Mouse (Mus musculus) liver, adult 2 months (tissue): ENCODE measurements around the gene Tacc3.

Source experiments
- CTCF ChIP-seq: fragments of 200-500 bp; IDR thresholded peaks from 2 replicates; pipeline ENCODE4 v1.5.1; 2011; ENCODE audit warnings: low read depth, low read length, control low read depth
- POLR2A ChIP-seq: fragments of 200-500 bp; IDR thresholded peaks from 2 replicates; pipeline ENCODE4 v1.6.1; 2011; ENCODE audit warnings: low read length, control low read depth; ENCODE audit not compliant: insufficient read depth; ENCODE audit errors: extremely low read depth

- no peak for TF ChIP-seq CTCF
- TF ChIP-seq POLR2A = no peak
These were observed 40.7 kb downstream of the Tacc3 start for GRCm38 (mm10) chr5:33698669-33699068.
